Mouse (Mus musculus) urinary bladder, postnatal 4 days (tissue): ENCODE data around the gene Cemip2.

Experiments
- DNase-seq, 2 experiments: peaks; one replicate each; pipeline ENCODE4 v3.0.0; 2021 to 2022; ENCODE audit warnings: low spot score in 2 of 2

Cemip2 gene

GRCm38 (mm10) chr19:21779106-21779505 is 964 bp downstream of the Cemip2 start:
- no peak for DNase-seq

DNA sequence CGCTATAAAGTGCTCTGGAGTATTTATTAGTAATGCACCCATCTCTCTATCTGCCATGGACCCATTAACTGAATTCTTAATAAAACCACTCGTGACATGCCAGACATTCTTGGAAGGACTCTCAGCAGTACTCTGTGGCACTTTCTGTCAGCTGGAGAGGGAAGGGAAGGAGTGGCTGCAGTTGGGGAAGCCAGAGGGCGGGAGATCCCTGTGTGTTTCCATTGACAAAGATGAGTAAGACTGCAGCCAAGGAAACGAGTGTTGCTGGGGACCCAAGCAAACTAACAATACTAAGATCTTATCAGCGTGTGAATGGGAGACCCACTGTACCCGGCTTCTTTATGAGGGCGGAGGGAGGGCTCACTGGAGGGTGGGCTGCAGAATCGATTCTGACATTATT is 2.5 kb downstream of the Cemip2 start:
- no peak for DNase-seq

GRCm38 (mm10) chr19:21781066-21781786 is 3.1 kb downstream of the Cemip2 start:
- no peak for DNase-seq

DNA sequence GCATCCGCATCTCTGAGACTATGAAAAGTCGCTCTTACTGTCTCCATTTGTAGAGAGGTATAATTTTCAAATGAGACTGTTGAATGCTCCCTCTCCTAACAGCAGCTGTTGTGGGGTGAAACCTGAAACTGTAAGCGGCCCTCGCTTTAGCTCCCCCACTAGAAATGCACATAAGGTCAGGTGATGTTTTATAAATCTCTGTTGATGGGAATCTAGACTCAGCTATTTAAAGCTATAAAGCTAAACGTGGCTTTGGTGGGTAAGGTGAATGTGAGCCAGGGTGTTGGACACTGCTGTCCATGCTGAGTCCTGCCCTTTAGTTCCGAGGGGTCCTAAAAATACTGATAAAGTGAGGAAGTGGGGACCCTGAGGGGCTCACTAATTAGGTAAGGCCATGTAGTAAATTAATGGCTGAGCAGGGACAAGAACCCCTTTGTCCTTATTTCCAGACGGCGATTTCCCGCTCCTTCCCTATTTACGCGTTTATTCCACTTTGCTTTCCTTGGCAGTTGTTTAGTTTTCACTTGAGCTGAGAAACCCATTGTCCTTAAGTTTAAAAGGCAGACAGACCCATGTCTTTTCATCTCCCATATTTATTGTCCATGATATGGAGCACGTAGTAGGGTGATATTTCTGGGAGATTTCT is 3.8 kb downstream of the Cemip2 start:
- no peak for DNase-seq

DNA sequence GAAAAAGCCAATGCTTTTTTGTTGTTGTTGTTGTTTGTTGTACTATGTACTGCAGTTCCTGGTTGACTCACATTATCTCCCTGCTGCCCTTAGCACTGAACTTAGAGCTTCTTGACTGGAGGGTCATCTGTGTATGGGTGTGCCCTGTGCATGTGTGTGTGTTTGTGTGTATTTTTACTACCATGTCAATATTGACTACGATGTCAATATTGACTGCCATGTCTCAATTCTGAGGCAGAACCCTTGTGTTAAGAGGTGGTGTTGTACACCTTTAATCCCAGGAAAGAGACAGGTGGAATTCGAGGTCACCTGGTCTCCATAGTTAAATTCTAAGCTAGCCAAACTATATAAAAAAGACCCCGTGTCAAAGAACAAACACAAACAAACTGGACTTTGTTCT is 5.6 kb downstream of the Cemip2 start:
- DNase-seq: no peak

DNA sequence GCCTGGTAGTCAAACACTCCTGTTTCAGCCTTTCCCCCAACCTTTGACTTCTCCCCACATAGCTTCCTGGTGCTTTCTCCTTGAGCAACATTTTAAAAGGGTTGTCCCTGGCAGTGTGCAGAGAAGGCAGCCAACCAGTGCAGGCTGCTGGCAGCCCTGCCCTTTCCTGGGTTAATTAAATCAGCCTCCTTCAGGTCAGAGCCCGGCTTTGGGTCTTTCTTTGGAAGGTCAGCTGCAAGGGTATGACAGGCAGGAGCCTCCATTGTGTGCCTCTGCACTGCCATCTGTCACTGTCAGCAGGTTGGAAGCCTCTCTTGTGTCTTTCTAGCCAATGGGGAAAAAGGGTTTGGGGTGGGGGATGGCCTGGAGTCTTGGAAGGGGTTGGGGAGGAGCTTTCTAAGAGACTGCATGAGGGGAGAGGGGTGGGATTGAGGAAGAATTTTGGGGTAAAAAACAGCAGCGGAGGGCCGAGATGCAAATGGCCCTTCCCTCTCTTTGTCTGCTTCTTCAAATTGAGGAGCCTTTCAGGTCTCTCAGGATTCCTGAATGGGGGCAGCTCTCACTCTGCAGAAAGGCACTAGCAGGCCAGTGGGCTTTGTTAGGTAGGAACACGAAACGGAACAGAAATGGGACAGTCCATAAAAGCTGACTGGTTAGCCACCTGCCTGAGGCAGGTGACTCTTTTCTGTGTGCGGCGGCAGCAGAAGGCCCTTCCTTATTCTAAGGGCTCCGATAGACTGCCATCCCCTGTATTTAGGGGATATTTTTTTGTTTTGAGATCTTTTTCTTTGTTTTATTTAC is 6.4 kb downstream of the Cemip2 start:
- no peak for DNase-seq

GRCm38 (mm10) chr19:21785132-21785528 is 7.0 kb downstream of the Cemip2 start:
- no peak for DNase-seq

GRCm38 (mm10) chr19:21787004-21787480 is 8.9 kb downstream of the Cemip2 start:
- no peak for DNase-seq

DNA sequence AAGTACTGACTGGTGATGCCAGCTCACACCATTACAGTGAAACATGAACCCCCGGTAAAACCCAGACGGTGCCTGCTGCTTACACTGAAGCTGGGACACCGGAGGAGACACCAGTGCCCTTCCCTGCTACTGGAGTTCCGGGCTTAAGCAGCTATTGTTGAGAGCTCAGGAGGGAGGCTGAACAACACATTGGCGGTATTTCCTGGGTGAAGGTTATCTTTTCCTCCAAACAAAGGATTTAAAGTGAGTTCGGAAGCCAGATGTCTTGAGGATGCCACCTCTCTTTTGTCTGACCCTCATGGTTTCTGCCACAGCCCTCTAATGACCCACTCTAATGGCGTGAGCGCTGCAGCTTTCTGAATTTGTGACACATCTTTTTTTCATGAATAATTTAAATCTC is 10.9 kb downstream of the Cemip2 start:
- no peak for DNase-seq

- DNase-seq: no peak
Measured at GRCm38 (mm10) chr19:21789676-21790075, 11.5 kb downstream of the Cemip2 start.

DNA sequence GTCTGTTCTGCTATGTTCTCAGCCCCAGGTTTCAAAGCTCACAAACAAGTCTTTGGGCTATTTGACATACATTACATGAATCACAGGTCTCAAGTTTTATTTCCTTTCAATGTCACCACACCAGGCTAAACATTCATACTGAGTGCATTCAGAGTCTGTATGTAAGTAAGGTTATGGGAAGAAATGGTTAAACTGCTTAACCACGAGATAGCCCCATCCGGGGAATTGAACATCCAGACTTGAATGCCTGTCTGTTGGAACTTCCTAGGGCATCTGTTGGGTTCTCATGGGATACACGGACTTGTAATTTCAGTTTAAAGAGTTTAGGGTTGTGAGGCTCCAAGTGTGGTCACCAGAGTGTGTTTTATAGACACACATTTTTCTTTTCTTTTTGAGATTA is 13.2 kb downstream of the Cemip2 start:
- DNase-seq: no peak

DNA sequence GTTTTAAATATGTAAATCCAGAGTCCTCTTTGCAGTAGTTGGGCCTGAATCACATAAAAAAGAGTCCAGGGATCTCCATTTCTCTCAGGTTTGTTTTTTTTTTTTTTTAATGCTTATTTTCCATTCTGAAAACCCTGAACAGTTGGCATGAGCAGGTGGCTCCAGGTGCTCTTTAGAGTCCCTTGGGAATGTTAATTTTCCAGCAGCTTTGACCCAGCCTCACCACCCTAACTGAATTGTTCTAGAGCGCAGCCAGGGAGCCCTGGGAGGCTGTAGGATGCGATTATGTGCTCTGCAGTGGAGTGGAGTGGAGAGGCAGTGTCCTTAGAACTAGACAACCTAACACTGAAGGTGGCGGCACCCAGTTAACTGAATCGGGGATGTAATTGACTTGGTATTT is 13.7 kb downstream of the Cemip2 start:
- no peak for DNase-seq

GRCm38 (mm10) chr19:21792587-21793175 is 14.5 kb downstream of the Cemip2 start:
- no peak for DNase-seq

DNA sequence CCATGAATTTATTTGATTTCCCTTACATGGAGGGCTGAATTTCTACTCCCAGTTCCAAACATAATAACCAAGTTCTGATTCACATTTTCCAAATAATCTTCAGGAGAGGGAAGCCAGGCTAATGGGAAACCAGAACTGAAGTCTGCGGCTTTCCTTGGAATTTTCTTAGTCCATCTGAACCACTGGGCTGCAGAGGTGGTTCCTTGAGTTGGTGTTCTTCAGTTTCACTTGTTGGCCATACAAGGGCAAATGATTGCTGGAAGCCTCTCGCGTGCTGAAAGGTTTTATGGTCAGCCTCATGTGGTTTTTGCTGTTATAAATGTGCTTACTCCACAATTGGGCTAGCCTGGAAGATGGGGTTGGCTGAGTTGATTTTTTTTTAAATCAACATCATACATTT is 16.4 kb downstream of the Cemip2 start:
- no peak for DNase-seq

DNA sequence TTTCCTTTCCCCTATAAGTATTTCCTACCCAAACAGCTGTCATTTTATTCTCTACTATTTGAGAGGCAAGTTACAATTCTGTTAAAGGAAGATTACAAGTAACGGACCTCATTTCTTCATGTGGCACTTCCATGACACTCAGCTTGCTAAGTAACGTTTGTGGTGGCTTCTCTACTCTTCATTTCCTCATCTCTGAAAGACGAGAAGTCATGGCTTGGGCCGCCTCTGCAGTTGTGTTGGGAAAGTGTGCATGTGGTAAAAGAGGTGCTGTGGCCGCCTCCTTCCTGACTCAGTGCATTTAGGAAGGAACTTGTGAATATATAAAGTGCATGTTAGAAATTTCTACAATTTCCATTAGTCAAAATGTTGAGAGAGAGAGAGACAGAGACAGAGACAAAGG is 18.2 kb downstream of the Cemip2 start:
- DNase-seq: no peak

DNA sequence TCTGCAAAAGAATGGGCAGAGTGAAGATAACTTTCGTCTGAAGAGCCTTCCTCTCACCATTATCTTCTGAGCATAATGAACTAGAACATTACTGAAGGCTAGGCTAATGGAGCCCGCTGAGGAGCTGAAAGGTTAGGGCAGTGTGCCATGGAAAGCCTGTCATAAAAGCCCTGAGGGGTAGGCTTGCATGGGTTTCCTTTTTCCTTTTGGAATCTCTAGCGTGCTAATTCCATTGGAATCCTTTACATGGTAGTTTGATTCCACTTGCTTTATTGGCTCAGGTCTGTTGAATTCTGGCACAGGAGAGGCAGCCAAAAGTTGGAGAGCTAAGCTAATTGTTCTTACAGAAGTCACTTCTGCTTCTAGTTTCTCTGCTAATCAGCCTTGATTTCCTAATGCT is 20.6 kb downstream of the Cemip2 start:
- no peak for DNase-seq

GRCm38 (mm10) chr19:21799410-21800373 is 21.6 kb downstream of the Cemip2 start:
- no peak for DNase-seq

GRCm38 (mm10) chr19:21804488-21804887 is 26.3 kb downstream of the Cemip2 start:
- no peak for DNase-seq

- no peak for DNase-seq
Measured at GRCm38 (mm10) chr19:21805305-21805704, 27.2 kb downstream of the Cemip2 start.

GRCm38 (mm10) chr19:21810135-21810534 is 32.0 kb downstream of the Cemip2 start:
- no peak for DNase-seq

DNA sequence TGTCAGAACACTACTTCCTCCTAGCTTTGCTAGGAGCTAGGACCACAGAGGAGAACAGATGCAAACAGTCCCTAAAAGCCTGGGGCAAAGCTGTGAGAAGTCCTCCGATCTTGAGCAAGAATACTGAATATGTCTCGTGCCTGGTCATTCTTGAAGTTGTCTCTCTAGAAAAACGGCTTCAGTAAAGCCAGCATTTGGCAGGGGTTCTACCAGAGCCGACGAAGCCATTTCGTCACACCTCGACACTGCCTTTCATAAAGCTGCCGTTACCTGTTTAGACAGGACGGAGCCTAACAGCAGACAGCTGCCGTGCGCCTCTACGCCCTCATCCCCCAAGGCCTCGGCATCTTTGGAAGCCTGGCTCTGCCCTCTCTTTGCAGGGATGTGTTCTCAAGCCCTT is 35.4 kb downstream of the Cemip2 start:
- no peak for DNase-seq
